10 mouse cellular contexts compared by ENCODE assay signal in genomic region chr11:6900769-6901481, GRCm38 (mm10).
DNase-seq lines count a peak whose midpoint lies in the region; ATAC-seq and TF ChIP-seq lines count a peak whose summit lies in the region.
"Had no signal": no experiment of that assay in that cellular context is flagged by ENCODE, and none has a peak within 500 bp of the region (broad histone marks: within the 10 kb centered on the region; RNA-seq: fewer than 3 reads in every experiment).

No protein-coding gene starts in this region.

- no peak for TF ChIP-seq POLR2A in cerebellum, adult 2 months (IDR thresholded peaks at IDR 0.05; ENCODE audit: borderline replicate concordance, insufficient read depth, low read length)

- H3K36me3 ChIP-seq in kidney, embryonic 16.5 days (ENCODE audit: insufficient read depth, low read length): no peaks in the 10 kb centered on the region
- H3K36me3 ChIP-seq in kidney, embryonic 14.5 days (ENCODE audit: control insufficient read depth, insufficient read depth, low read length): no peaks in the 10 kb centered on the region
- no peaks in the 10 kb centered on the region for H3K36me3 ChIP-seq in forebrain, embryonic 15.5 days
- H3K36me3 ChIP-seq in midbrain, embryonic 13.5 days: no peaks in the 10 kb centered on the region

- no peak overlapping the region for H3K4me3 ChIP-seq in kidney, embryonic 16.5 days (ENCODE audit: low read length)
- no peak overlapping the region for H3K4me3 ChIP-seq in kidney, embryonic 14.5 days (ENCODE audit: low read length)
- no peak overlapping the region for H3K4me3 ChIP-seq in cerebellum, adult 2 months (replicated peaks; ENCODE audit: insufficient read depth, low read depth, low read length)
- H3K4me3 ChIP-seq in forebrain, embryonic 15.5 days: no peak overlapping the region
- no peak overlapping the region for H3K4me3 ChIP-seq in midbrain, embryonic 13.5 days (replicated peaks)

- no peak for TF ChIP-seq CTCF in cerebellum, adult 2 months (IDR thresholded peaks at IDR 0.05; ENCODE audit: borderline replicate concordance, insufficient read depth, low read depth, low read length)

- H3K27ac ChIP-seq in kidney, embryonic 16.5 days (ENCODE audit: low read length): no peak overlapping the region
- no peak overlapping the region for H3K27ac ChIP-seq in kidney, embryonic 14.5 days (ENCODE audit: low read depth, low read length)
- peak overlapping the region; percentile 93; the same call in 1 of the 2 replicates for H3K27ac ChIP-seq in cerebellum, adult 2 months (ENCODE audit: insufficient read depth, low read length)
- no peak overlapping the region; the same call in 1 of the 2 replicates for H3K27ac ChIP-seq in forebrain, embryonic 15.5 days (replicated peaks)
- peak overlapping the region; percentile 73 for H3K27ac ChIP-seq in midbrain, embryonic 13.5 days

- peak; percentile 29 for ATAC-seq in kidney, embryonic 16.5 days (ENCODE audit: low FRiP score, low TSS enrichment)
- no peak for ATAC-seq in kidney, embryonic 14.5 days (ENCODE audit: low FRiP score, low TSS enrichment)
- peak; percentile 46 for ATAC-seq in forebrain, embryonic 15.5 days (replicated peaks)
- ATAC-seq in midbrain, embryonic 13.5 days: peak; percentile 67
- ATAC-seq: intestine, postnatal 0 days had no signal

- no peaks in the 10 kb centered on the region for H3K4me1 ChIP-seq in kidney, embryonic 16.5 days (ENCODE audit: insufficient read depth, low read length)
- no peaks in the 10 kb centered on the region for H3K4me1 ChIP-seq in kidney, embryonic 14.5 days (ENCODE audit: control insufficient read depth, insufficient read depth, low read length)
- peaks cover 56% of the 10 kb centered on the region for H3K4me1 ChIP-seq in cerebellum, adult 2 months (ENCODE audit: control insufficient read depth, insufficient read depth, low read length)
- H3K4me1 ChIP-seq in forebrain, embryonic 15.5 days: peaks cover 12% of the 10 kb centered on the region; the same call in 1 of the 2 replicates
- peaks cover 27% of the 10 kb centered on the region for H3K4me1 ChIP-seq in midbrain, embryonic 13.5 days (replicated peaks)

- H3K4me2 ChIP-seq in kidney, embryonic 16.5 days (replicated peaks; ENCODE audit: low read depth, low read length): no peak overlapping the region
- no peak overlapping the region for H3K4me2 ChIP-seq in kidney, embryonic 14.5 days (replicated peaks; ENCODE audit: low read depth, low read length)
- H3K4me2 ChIP-seq in forebrain, embryonic 15.5 days (replicated peaks): no peak overlapping the region
- peak overlapping the region; percentile 35 for H3K4me2 ChIP-seq in midbrain, embryonic 13.5 days (replicated peaks)
- H3K4me2 ChIP-seq: liver, embryonic 11.5 days had no signal

- peak; percentile 54 to 56 for DNase-seq in cerebellum, adult 2 months
- DNase-seq in spleen, postnatal 14 days (ENCODE audit: low spot score in 2 of 2): no peak
- DNase-seq in layer of hippocampus, adult 9-11 months: no peak
- no peak for DNase-seq in left cerebral cortex, postnatal 4 days

- H3K27me3 ChIP-seq in kidney, embryonic 16.5 days (ENCODE audit: insufficient read depth, low read length): no peaks in the 10 kb centered on the region
- H3K27me3 ChIP-seq in kidney, embryonic 14.5 days (ENCODE audit: control insufficient read depth, insufficient read depth, low read length): no peaks in the 10 kb centered on the region
- H3K27me3 ChIP-seq in cerebellum, adult 2 months (ENCODE audit: control insufficient read depth, insufficient read depth, low read length): no peaks in the 10 kb centered on the region
- no peaks in the 10 kb centered on the region for H3K27me3 ChIP-seq in forebrain, embryonic 15.5 days
- H3K27me3 ChIP-seq in midbrain, embryonic 13.5 days: no peaks in the 10 kb centered on the region

- H3K9ac ChIP-seq in kidney, embryonic 16.5 days (replicated peaks; ENCODE audit: low read length): no peak overlapping the region
- H3K9ac ChIP-seq in kidney, embryonic 14.5 days (ENCODE audit: low read depth, low read length): no peak overlapping the region
- H3K9ac ChIP-seq in forebrain, embryonic 15.5 days (replicated peaks): no peak overlapping the region
- 0 out of 2 replicates have a peak overlapping the region, but pooled peaks have one; percentile 24 for H3K9ac ChIP-seq in midbrain, embryonic 13.5 days (replicated peaks)

- 59% methylated on average over 11 of the region's 11 CpGs for WGBS in kidney, embryonic 16.5 days
- 61% methylated on average over 11 of the region's 11 CpGs for WGBS in kidney, embryonic 14.5 days
- 68% methylated on average over 11 of the region's 11 CpGs for WGBS in cerebellum, adult 2 months
- WGBS in forebrain, embryonic 15.5 days: 12% methylated on average over 11 of the region's 11 CpGs
- WGBS in midbrain, embryonic 13.5 days: 17% methylated on average over 11 of the region's 11 CpGs

- H3K9me3 ChIP-seq in kidney, embryonic 16.5 days (ENCODE audit: low read length): no peaks in the 10 kb centered on the region
- H3K9me3 ChIP-seq in kidney, embryonic 14.5 days (ENCODE audit: control insufficient read depth, low read length): no peaks in the 10 kb centered on the region
- H3K9me3 ChIP-seq in forebrain, embryonic 15.5 days: no peaks in the 10 kb centered on the region
- no peaks in the 10 kb centered on the region for H3K9me3 ChIP-seq in midbrain, embryonic 13.5 days

- intact Hi-C loops in left cerebral cortex, postnatal 4 days (cut with DNase I): no loop called here

Comparison
In these comparisons a context has a peak if more than half of its experiments do, and no peak if none do; other contexts are left out.
1. H3K27ac ChIP-seq: peak in cerebellum, adult 2 months (single experiment) and midbrain, embryonic 13.5 days (single experiment); none in kidney, embryonic 16.5 days (single experiment), kidney, embryonic 14.5 days (single experiment) and forebrain, embryonic 15.5 days (single experiment).
2. DNase-seq: peak in cerebellum, adult 2 months (2 of 2); none in spleen, postnatal 14 days (0 of 2), layer of hippocampus, adult 9-11 months (single experiment) and left cerebral cortex, postnatal 4 days (single experiment).